Comparison of ENCODE assay signal across 19 mouse cellular contexts in the genomic region with DNA sequence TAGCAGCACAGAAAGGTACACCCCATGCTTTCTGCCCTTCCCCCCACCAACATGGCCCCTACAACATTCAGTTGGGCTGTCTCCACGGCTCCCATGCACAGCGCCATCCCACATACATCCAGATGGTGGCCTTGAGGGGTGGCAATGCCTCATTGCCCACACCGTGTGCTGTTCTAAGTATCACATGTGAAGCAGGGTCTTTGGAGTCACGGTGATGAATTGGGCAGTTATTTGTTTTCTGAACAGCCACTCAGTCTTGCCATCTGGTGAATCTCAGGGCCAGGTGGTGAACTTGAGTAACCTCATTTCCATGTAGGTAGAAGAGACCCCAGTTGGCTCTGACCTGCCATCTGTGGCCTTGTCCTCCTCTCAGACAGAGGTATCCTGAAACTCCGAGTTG. TPM values are rescaled to one million over a fixed set of nuclear protein-coding genes. Genes with fewer than 3 reads are reported as not detected.
DNase-seq lines count a peak whose midpoint lies in the region; ATAC-seq and TF ChIP-seq lines count a peak whose summit lies in the region.
"Had no signal": no experiment of that assay in that cellular context is flagged by ENCODE, and none has a peak within 500 bp of the region (broad histone marks: within the 10 kb centered on the region; RNA-seq: fewer than 3 reads in every experiment).

No protein-coding gene starts in this region.

- H3K9ac ChIP-seq in hindbrain, postnatal 0 days (replicated peaks; ENCODE audit: low read length): no peak overlapping the region
- H3K9ac ChIP-seq: embryonic facial prominence, embryonic 12.5 days; stomach, embryonic 15.5 days had no signal

- H3K4me2 ChIP-seq in hindbrain, postnatal 0 days (ENCODE audit: low read depth, low read length): no peak overlapping the region
- H3K4me2 ChIP-seq: embryonic facial prominence, embryonic 12.5 days; midbrain, embryonic 11.5 days; stomach, embryonic 15.5 days had no signal

- WGBS in hindbrain, postnatal 0 days: 58% methylated on average over 5 of the region's 5 CpGs
- WGBS in hindbrain, embryonic 10.5 days: 83% methylated on average over 5 of the region's 5 CpGs

- H3K4me1 ChIP-seq in hindbrain, postnatal 0 days (ENCODE audit: insufficient read depth, low read length): no peaks in the 10 kb centered on the region
- H3K4me1 ChIP-seq in hindbrain, embryonic 10.5 days (replicated peaks): peaks cover 11% of the 10 kb centered on the region
- H3K4me1 ChIP-seq: embryonic facial prominence, embryonic 12.5 days; stomach, embryonic 15.5 days had no signal

- TF ChIP-seq CTCF in hindbrain, postnatal 0 days (IDR thresholded peaks at IDR 0.05; ENCODE audit: low read depth): no peak

- H3K27me3 ChIP-seq in hindbrain, postnatal 0 days (ENCODE audit: insufficient read depth, low read length): no peaks in the 10 kb centered on the region
- H3K27me3 ChIP-seq in hindbrain, embryonic 10.5 days (ENCODE audit: insufficient read depth, poor library complexity, severe bottlenecking): no peaks in the 10 kb centered on the region
- H3K27me3 ChIP-seq: embryonic facial prominence, embryonic 12.5 days; stomach, embryonic 15.5 days had no signal

- peak; percentile 74 for DNase-seq in hindbrain, postnatal 0 days (ENCODE audit: low spot score)
- DNase-seq in hindbrain, embryonic 10.5 days (ENCODE audit: low spot score): no peak
- peak; percentile 41 for DNase-seq in retina, postnatal 1 day
- DNase-seq in retina, embryonic 14.5 days (ENCODE audit: low spot score): no peak
- DNase-seq in cerebellum, adult 9-11 months: peak; percentile 89
- DNase-seq in adipocyte (ENCODE audit: low spot score): no peak
- DNase-seq in adrenal gland, adult 2 months: no peak
- DNase-seq: kidney, adult 2 months; kidney, postnatal 36 days; liver; lung, adult 2 months; lung, postnatal 36 days had no signal

- H3K4me3 ChIP-seq in hindbrain, postnatal 0 days (ENCODE audit: low read length): no peak overlapping the region
- no peak overlapping the region for H3K4me3 ChIP-seq in hindbrain, embryonic 10.5 days
- H3K4me3 ChIP-seq: embryonic facial prominence, embryonic 12.5 days; stomach, embryonic 15.5 days had no signal

- H3K9me3 ChIP-seq in hindbrain, postnatal 0 days (ENCODE audit: low read length): no peaks in the 10 kb centered on the region
- H3K9me3 ChIP-seq in hindbrain, embryonic 10.5 days: no peaks in the 10 kb centered on the region
- H3K9me3 ChIP-seq: embryonic facial prominence, embryonic 12.5 days; stomach, embryonic 15.5 days had no signal

- peak; percentile 85 for ATAC-seq in hindbrain, postnatal 0 days
- ATAC-seq: forebrain, embryonic 16.5 days had no signal

- peak overlapping the region; percentile 36; the same call in 1 of the 2 replicates for H3K27ac ChIP-seq in hindbrain, postnatal 0 days
- no peak overlapping the region for H3K27ac ChIP-seq in hindbrain, embryonic 10.5 days
- H3K27ac ChIP-seq: embryonic facial prominence, embryonic 12.5 days; stomach, embryonic 15.5 days had no signal

- no peaks in the 10 kb centered on the region for H3K36me3 ChIP-seq in hindbrain, postnatal 0 days (ENCODE audit: insufficient read depth, low read length)
- no peaks in the 10 kb centered on the region for H3K36me3 ChIP-seq in hindbrain, embryonic 10.5 days
- H3K36me3 ChIP-seq: embryonic facial prominence, embryonic 12.5 days; stomach, embryonic 15.5 days had no signal

RNA-seq across cellular contexts. Expression of gene Lipc, which starts 7.8 kb away (rescaled TPM):
- not detected in 2 replicates for total RNA-seq in hindbrain, postnatal 0 days (2014; rRNA removed)
- 0.10 and 0.19 TPM in 2 replicates for polyA plus RNA-seq in hindbrain, postnatal 0 days (2015; fragmentation: Nextera tagmentation; extraction: Ambion mirVana)
- polyA plus RNA-seq in hindbrain, embryonic 10.5 days (2016; fragmentation: Nextera tagmentation; extraction: Ambion mirVana): not detected in 2 replicates
- total RNA-seq in adrenal gland, adult 2 months (2021): under 1 TPM in 1 of 2 experiments, not detected in 1; 0.69 TPM
- 0.12 TPM in 1 of 2 replicates, not detected in the other for polyA plus RNA-seq in adrenal gland, adult 2 months (2012; rRNA removed)
- total RNA-seq: gastrocnemius, adult 18-20 months; granulocyte monocyte progenitor cell, adult 5-6 weeks; neutrophil, adult 5-6 weeks had no signal
- polyA plus RNA-seq: embryonic facial prominence, embryonic 12.5 days; midbrain, embryonic 11.5 days had no signal

Comparison
In these comparisons a context has a peak if more than half of its experiments do, and no peak if none do; other contexts are left out.
1. DNase-seq: peak in hindbrain, postnatal 0 days (single experiment), retina, postnatal 1 day (single experiment) and cerebellum, adult 9-11 months (single experiment); none in hindbrain, embryonic 10.5 days (single experiment), retina, embryonic 14.5 days (single experiment), adipocyte (single experiment) and adrenal gland, adult 2 months (single experiment).